Mouse (Mus musculus): ENCODE results near the gene Fam19a4. TPM values are rescaled to one million over a fixed set of nuclear protein-coding genes. Genes with fewer than 3 reads are reported as not detected.

The Fam19a4 gene
- total RNA-seq, 1 experiment, result 1.7 TPM

GRCm38 (mm10) chr6:97006513-97007094 lies 53.6 kb downstream of the Fam19a4 start:
- in situ Hi-C loops (cut with MboI; ENCODE audit: low sequenced_read_pairs in 2 of 2, unreplicated experiment in 2 of 2), result no loop called here

GRCm38 (mm10) chr6:97005038-97005437 lies 55.2 kb downstream of the Fam19a4 start:
- no peak for TF ChIP-seq HCFC1 (IDR thresholded peaks at IDR 0.05; ENCODE audit: borderline replicate concordance, insufficient read depth, low read length)
- peak; percentile 70; the same call in 1 of the 2 replicates for TF ChIP-seq ZC3H11A (IDR thresholded peaks at IDR 0.05; ENCODE audit: borderline replicate concordance, low read depth, low read length)
- peak; percentile 85 for TF ChIP-seq ZNF384 (IDR thresholded peaks at IDR 0.05; ENCODE audit: low read depth, low read length)
- TF ChIP-seq CHD2 (IDR thresholded peaks at IDR 0.05; ENCODE audit: low read depth, low read length), result no peak
- TF ChIP-seq MAFK (IDR thresholded peaks at IDR 0.05; ENCODE audit: insufficient read depth, low read depth, low read length), result no peak
- DNase-seq (ENCODE audit: low read depth, low spot score), result peak; percentile 21
- H3K9me3 ChIP-seq (ENCODE audit: control insufficient read depth, insufficient read depth, low read depth, low read length), result no peaks in the 10 kb centered on the region
- no peak overlapping the region for H3K4me3 ChIP-seq (ENCODE audit: insufficient read depth in 1 of 2, low read depth in 1 of 2, low read length in 2 of 2, poor library complexity in 1 of 2, severe bottlenecking in 1 of 2)
- in situ Hi-C loops (cut with MboI; ENCODE audit: low sequenced_read_pairs in 2 of 2, unreplicated experiment in 2 of 2), result no loop called here
- H3K9ac ChIP-seq (ENCODE audit: insufficient read depth, low read depth, low read length, poor library complexity, severe bottlenecking), result no peak overlapping the region
- no peaks in the 10 kb centered on the region for H3K4me1 ChIP-seq (ENCODE audit: control insufficient read depth in 2 of 2, insufficient read depth in 2 of 2, low read length in 2 of 2, poor library complexity in 1 of 2)
- no peaks in the 10 kb centered on the region for H3K36me3 ChIP-seq (ENCODE audit: control insufficient read depth, insufficient read depth, low read length, poor library complexity, severe bottlenecking)
- H3K27ac ChIP-seq (ENCODE audit: insufficient read depth, low read depth, low read length, poor library complexity, severe bottlenecking), result no peak overlapping the region

More at GRCm38 (mm10) chr6:97006513-97007094, 53.6 kb downstream of the Fam19a4 start:
- no peak overlapping the region for H3K27ac ChIP-seq (ENCODE audit: insufficient read depth, low read depth, low read length, poor library complexity, severe bottlenecking)
- no peak overlapping the region for H3K9ac ChIP-seq (ENCODE audit: insufficient read depth, low read depth, low read length, poor library complexity, severe bottlenecking)
- DNase-seq (ENCODE audit: low read depth, low spot score), result peak; percentile 59
- H3K36me3 ChIP-seq (ENCODE audit: control insufficient read depth, insufficient read depth, low read length, poor library complexity, severe bottlenecking), result no peaks in the 10 kb centered on the region
- TF ChIP-seq MAFK (IDR thresholded peaks at IDR 0.05; ENCODE audit: insufficient read depth, low read depth, low read length), result no peak
- peak; percentile 95 for TF ChIP-seq ZNF384 (IDR thresholded peaks at IDR 0.05; ENCODE audit: low read depth, low read length)
- TF ChIP-seq ZC3H11A (IDR thresholded peaks at IDR 0.05; ENCODE audit: borderline replicate concordance, low read depth, low read length), result peak; percentile 70; the same call in 1 of the 2 replicates
- TF ChIP-seq HCFC1 (IDR thresholded peaks at IDR 0.05; ENCODE audit: borderline replicate concordance, insufficient read depth, low read length), result no peak
- no peak overlapping the region for H3K4me3 ChIP-seq (ENCODE audit: insufficient read depth in 1 of 2, low read depth in 1 of 2, low read length in 2 of 2, poor library complexity in 1 of 2, severe bottlenecking in 1 of 2)
- no peaks in the 10 kb centered on the region for H3K4me1 ChIP-seq (ENCODE audit: control insufficient read depth in 2 of 2, insufficient read depth in 2 of 2, low read length in 2 of 2, poor library complexity in 1 of 2)
- no peaks in the 10 kb centered on the region for H3K9me3 ChIP-seq (ENCODE audit: control insufficient read depth, insufficient read depth, low read depth, low read length)

- TF ChIP-seq ZNF384 (IDR thresholded peaks at IDR 0.05; ENCODE audit: low read depth, low read length), result peak; percentile 74; the same call in 1 of the 2 replicates
- TF ChIP-seq CHD2 (IDR thresholded peaks at IDR 0.05; ENCODE audit: low read depth, low read length), result no peak
- TF ChIP-seq MAFK (IDR thresholded peaks at IDR 0.05; ENCODE audit: insufficient read depth, low read depth, low read length), result peak; percentile 66
- peak; percentile 43; the same call in 1 of the 2 replicates for TF ChIP-seq ZC3H11A (IDR thresholded peaks at IDR 0.05; ENCODE audit: borderline replicate concordance, low read depth, low read length)
- TF ChIP-seq HCFC1 (IDR thresholded peaks at IDR 0.05; ENCODE audit: borderline replicate concordance, insufficient read depth, low read length), result no peak
- in situ Hi-C loops (cut with MboI; ENCODE audit: low sequenced_read_pairs in 2 of 2, unreplicated experiment in 2 of 2), result loop anchor here in 1 of 2 experiments (10.0 kb wide), 1 partner anchor 151 kb away; no protein-coding TSS in a partner anchor
- peak; percentile 38 for DNase-seq (ENCODE audit: low read depth, low spot score)
- H3K9ac ChIP-seq (ENCODE audit: insufficient read depth, low read depth, low read length, poor library complexity, severe bottlenecking), result no peak overlapping the region
- no peaks in the 10 kb centered on the region for H3K9me3 ChIP-seq (ENCODE audit: control insufficient read depth, insufficient read depth, low read depth, low read length)
- H3K4me1 ChIP-seq (ENCODE audit: control insufficient read depth in 2 of 2, insufficient read depth in 2 of 2, low read length in 2 of 2, poor library complexity in 1 of 2), result no peaks in the 10 kb centered on the region
- no peak overlapping the region for H3K27ac ChIP-seq (ENCODE audit: insufficient read depth, low read depth, low read length, poor library complexity, severe bottlenecking)
- no peak overlapping the region for H3K4me3 ChIP-seq (ENCODE audit: insufficient read depth in 1 of 2, low read depth in 1 of 2, low read length in 2 of 2, poor library complexity in 1 of 2, severe bottlenecking in 1 of 2)
- no peaks in the 10 kb centered on the region for H3K36me3 ChIP-seq (ENCODE audit: control insufficient read depth, insufficient read depth, low read length, poor library complexity, severe bottlenecking)
These were observed 64.6 kb downstream of the Fam19a4 start for GRCm38 (mm10) chr6:96995556-96996159.

GRCm38 (mm10) chr6:96991741-96992140 lies 68.5 kb downstream of the Fam19a4 start:
- no peaks in the 10 kb centered on the region for H3K4me1 ChIP-seq (ENCODE audit: control insufficient read depth in 2 of 2, insufficient read depth in 2 of 2, low read length in 2 of 2, poor library complexity in 1 of 2)
- in situ Hi-C loops (cut with MboI; ENCODE audit: low sequenced_read_pairs in 2 of 2, unreplicated experiment in 2 of 2), result loop anchor here in 1 of 2 experiments (10.0 kb wide), 1 partner anchor 147 kb away; no protein-coding TSS in a partner anchor
- H3K9me3 ChIP-seq (ENCODE audit: control insufficient read depth, insufficient read depth, low read depth, low read length), result no peaks in the 10 kb centered on the region
- H3K36me3 ChIP-seq (ENCODE audit: control insufficient read depth, insufficient read depth, low read length, poor library complexity, severe bottlenecking), result no peaks in the 10 kb centered on the region
- no peak overlapping the region for H3K9ac ChIP-seq (ENCODE audit: insufficient read depth, low read depth, low read length, poor library complexity, severe bottlenecking)
- TF ChIP-seq MAFK (IDR thresholded peaks at IDR 0.05; ENCODE audit: insufficient read depth, low read depth, low read length), result no peak
- no peak for TF ChIP-seq HCFC1 (IDR thresholded peaks at IDR 0.05; ENCODE audit: borderline replicate concordance, insufficient read depth, low read length)
- TF ChIP-seq ZNF384 (IDR thresholded peaks at IDR 0.05; ENCODE audit: low read depth, low read length), result no peak
- TF ChIP-seq ZC3H11A (IDR thresholded peaks at IDR 0.05; ENCODE audit: borderline replicate concordance, low read depth, low read length), result no peak
- no peak for TF ChIP-seq CHD2 (IDR thresholded peaks at IDR 0.05; ENCODE audit: low read depth, low read length)
- no peak overlapping the region for H3K27ac ChIP-seq (ENCODE audit: insufficient read depth, low read depth, low read length, poor library complexity, severe bottlenecking)
- no peak for DNase-seq (ENCODE audit: low read depth, low spot score)
- no peak overlapping the region for H3K4me3 ChIP-seq (ENCODE audit: insufficient read depth in 1 of 2, low read depth in 1 of 2, low read length in 2 of 2, poor library complexity in 1 of 2, severe bottlenecking in 1 of 2)

Measured in ES-E14 (cell line).